Mouse (Mus musculus): ENCODE data around the gene Gphn. TPM values are rescaled to one million over a fixed set of nuclear protein-coding genes. Genes with fewer than 3 reads are reported as not detected.

Gphn gene
- polyA plus RNA-seq, 1 experiment = 6.7 TPM

- Histone ChIP-seq H3K9me3 (replicated peaks; ENCODE audit: control insufficient read depth, insufficient read depth, low read length, poor library complexity, severe bottlenecking) (no peaks in the 10 kb centered on the region), H3K27me3 (ENCODE audit: control insufficient read depth, insufficient read depth, low read length, poor library complexity, severe bottlenecking) (peaks cover 3% of the 10 kb centered on the region; the same call in 1 of the 2 replicates), H3K36me3 (ENCODE audit: control insufficient read depth, insufficient read depth, low read length, poor library complexity, severe bottlenecking) (no peaks in the 10 kb centered on the region), H3K4me3 (ENCODE audit: low read depth, low read length) (peak overlapping the region; percentile 88), H3K27ac (ENCODE audit: insufficient read depth, low read length) (no peak overlapping the region), H3K9ac (ENCODE audit: low read depth, poor library complexity, severe bottlenecking) (peak overlapping the region; percentile 69), H3K4me1 (ENCODE audit: control insufficient read depth, insufficient read depth, low read length) (no peaks in the 10 kb centered on the region)
- TF ChIP-seq EP300 (IDR thresholded peaks at IDR 0.05; ENCODE audit: insufficient read depth, low read depth, low read length) (no peak), POLR2A (IDR thresholded peaks at IDR 0.05; ENCODE audit: insufficient read depth, low read length) (no peak), CTCF (IDR thresholded peaks at IDR 0.05; ENCODE audit: low read depth, low read length) (no peak)
These were observed 1.1 kb downstream of the Gphn start for GRCm38 (mm10) chr12:78227021-78227932.

- TF ChIP-seq CTCF (IDR thresholded peaks at IDR 0.05; ENCODE audit: low read depth, low read length) (no peak), EP300 (IDR thresholded peaks at IDR 0.05; ENCODE audit: insufficient read depth, low read depth, low read length) (no peak), POLR2A (IDR thresholded peaks at IDR 0.05; ENCODE audit: insufficient read depth, low read length) (no peak)
- no peak overlapping the region for H3K4me3 ChIP-seq (ENCODE audit: low read depth, low read length)
- no peaks in the 10 kb centered on the region for H3K4me1 ChIP-seq (ENCODE audit: control insufficient read depth, insufficient read depth, low read length)
- no peaks in the 10 kb centered on the region for H3K36me3 ChIP-seq (ENCODE audit: control insufficient read depth, insufficient read depth, low read length, poor library complexity, severe bottlenecking)
- H3K9ac ChIP-seq (ENCODE audit: low read depth, poor library complexity, severe bottlenecking) = no peak overlapping the region
- no peak overlapping the region for H3K27ac ChIP-seq (ENCODE audit: insufficient read depth, low read length)
- peaks cover 3% of the 10 kb centered on the region; the same call in 1 of the 2 replicates for H3K27me3 ChIP-seq (ENCODE audit: control insufficient read depth, insufficient read depth, low read length, poor library complexity, severe bottlenecking)
- no peaks in the 10 kb centered on the region for H3K9me3 ChIP-seq (replicated peaks; ENCODE audit: control insufficient read depth, insufficient read depth, low read length, poor library complexity, severe bottlenecking)
These were observed 2.0 kb downstream of the Gphn start for GRCm38 (mm10) chr12:78228139-78228538.

DNA sequence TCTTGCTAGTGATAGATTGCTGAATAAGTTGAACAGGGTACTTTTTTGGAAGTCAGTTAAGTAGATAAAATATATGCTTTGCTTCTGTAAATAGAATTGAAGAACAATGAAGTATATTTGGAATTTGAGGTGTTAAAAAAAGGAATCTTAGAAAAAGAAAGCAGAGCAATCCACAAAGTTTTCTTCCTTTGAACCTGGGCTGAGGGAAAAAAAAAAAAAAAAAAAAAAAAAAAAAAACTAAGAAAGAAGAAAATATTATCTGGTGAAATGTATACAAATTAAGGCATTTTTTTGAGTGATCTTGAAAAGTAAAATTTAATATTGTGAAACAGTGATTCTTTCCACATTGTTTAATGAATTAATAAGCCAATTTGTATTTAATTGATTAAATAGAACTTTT is 6.4 kb downstream of the Gphn start:
- peaks cover 3% of the 10 kb centered on the region; the same call in 1 of the 2 replicates for H3K27me3 ChIP-seq (ENCODE audit: control insufficient read depth, insufficient read depth, low read length, poor library complexity, severe bottlenecking)
- H3K9ac ChIP-seq (ENCODE audit: low read depth, poor library complexity, severe bottlenecking) = no peak overlapping the region
- H3K36me3 ChIP-seq (ENCODE audit: control insufficient read depth, insufficient read depth, low read length, poor library complexity, severe bottlenecking) = no peaks in the 10 kb centered on the region
- H3K9me3 ChIP-seq (replicated peaks; ENCODE audit: control insufficient read depth, insufficient read depth, low read length, poor library complexity, severe bottlenecking) = no peaks in the 10 kb centered on the region
- H3K4me3 ChIP-seq (ENCODE audit: low read depth, low read length) = no peak overlapping the region
- TF ChIP-seq CTCF (IDR thresholded peaks at IDR 0.05; ENCODE audit: low read depth, low read length) (no peak), POLR2A (IDR thresholded peaks at IDR 0.05; ENCODE audit: insufficient read depth, low read length) (no peak), EP300 (IDR thresholded peaks at IDR 0.05; ENCODE audit: insufficient read depth, low read depth, low read length) (no peak)
- H3K27ac ChIP-seq (ENCODE audit: insufficient read depth, low read length) = no peak overlapping the region
- H3K4me1 ChIP-seq (ENCODE audit: control insufficient read depth, insufficient read depth, low read length) = no peaks in the 10 kb centered on the region

- Histone ChIP-seq H3K36me3 (ENCODE audit: control insufficient read depth, insufficient read depth, low read length, poor library complexity, severe bottlenecking) (no peaks in the 10 kb centered on the region), H3K4me1 (ENCODE audit: control insufficient read depth, insufficient read depth, low read length) (no peaks in the 10 kb centered on the region), H3K9ac (ENCODE audit: low read depth, poor library complexity, severe bottlenecking) (no peak overlapping the region), H3K4me3 (ENCODE audit: low read depth, low read length) (no peak overlapping the region), H3K27ac (ENCODE audit: insufficient read depth, low read length) (no peak overlapping the region), H3K9me3 (replicated peaks; ENCODE audit: control insufficient read depth, insufficient read depth, low read length, poor library complexity, severe bottlenecking) (no peaks in the 10 kb centered on the region), H3K27me3 (ENCODE audit: control insufficient read depth, insufficient read depth, low read length, poor library complexity, severe bottlenecking) (no peaks in the 10 kb centered on the region)
- TF ChIP-seq CTCF (IDR thresholded peaks at IDR 0.05; ENCODE audit: low read depth, low read length) (no peak), POLR2A (IDR thresholded peaks at IDR 0.05; ENCODE audit: insufficient read depth, low read length) (no peak), EP300 (IDR thresholded peaks at IDR 0.05; ENCODE audit: insufficient read depth, low read depth, low read length) (no peak)
These were observed 22.2 kb downstream of the Gphn start for GRCm38 (mm10) chr12:78248366-78248765.

- Histone ChIP-seq H3K27ac (ENCODE audit: insufficient read depth, low read length) (no peak overlapping the region), H3K4me3 (ENCODE audit: low read depth, low read length) (no peak overlapping the region), H3K27me3 (ENCODE audit: control insufficient read depth, insufficient read depth, low read length, poor library complexity, severe bottlenecking) (no peaks in the 10 kb centered on the region), H3K4me1 (ENCODE audit: control insufficient read depth, insufficient read depth, low read length) (no peaks in the 10 kb centered on the region), H3K9ac (ENCODE audit: low read depth, poor library complexity, severe bottlenecking) (no peak overlapping the region), H3K9me3 (replicated peaks; ENCODE audit: control insufficient read depth, insufficient read depth, low read length, poor library complexity, severe bottlenecking) (no peaks in the 10 kb centered on the region), H3K36me3 (ENCODE audit: control insufficient read depth, insufficient read depth, low read length, poor library complexity, severe bottlenecking) (no peaks in the 10 kb centered on the region)
- TF ChIP-seq POLR2A (IDR thresholded peaks at IDR 0.05; ENCODE audit: insufficient read depth, low read length) (no peak), EP300 (IDR thresholded peaks at IDR 0.05; ENCODE audit: insufficient read depth, low read depth, low read length) (no peak), CTCF (IDR thresholded peaks at IDR 0.05; ENCODE audit: low read depth, low read length) (no peak)
These were observed 23.0 kb downstream of the Gphn start for GRCm38 (mm10) chr12:78249151-78249550.

GRCm38 (mm10) chr12:78277386-78277785 is 51.2 kb downstream of the Gphn start:
- H3K27ac ChIP-seq (ENCODE audit: insufficient read depth, low read length) = no peak overlapping the region
- H3K4me1 ChIP-seq (ENCODE audit: control insufficient read depth, insufficient read depth, low read length) = no peaks in the 10 kb centered on the region
- H3K9ac ChIP-seq (ENCODE audit: low read depth, poor library complexity, severe bottlenecking) = no peak overlapping the region
- H3K27me3 ChIP-seq (ENCODE audit: control insufficient read depth, insufficient read depth, low read length, poor library complexity, severe bottlenecking) = no peaks in the 10 kb centered on the region
- H3K4me3 ChIP-seq (ENCODE audit: low read depth, low read length) = no peak overlapping the region
- H3K36me3 ChIP-seq (ENCODE audit: control insufficient read depth, insufficient read depth, low read length, poor library complexity, severe bottlenecking) = no peaks in the 10 kb centered on the region
- TF ChIP-seq CTCF (IDR thresholded peaks at IDR 0.05; ENCODE audit: low read depth, low read length) (no peak), POLR2A (IDR thresholded peaks at IDR 0.05; ENCODE audit: insufficient read depth, low read length) (no peak)
- H3K9me3 ChIP-seq (replicated peaks; ENCODE audit: control insufficient read depth, insufficient read depth, low read length, poor library complexity, severe bottlenecking) = no peaks in the 10 kb centered on the region
